Mouse (Mus musculus) thymus, adult 2 months (tissue): ENCODE measurements around the gene Rnf212b. TPM values are rescaled to one million over a fixed set of nuclear protein-coding genes. Genes with fewer than 3 reads are reported as not detected.
A peak's percentile ranks its signal among the peaks of the same experiment; 100 is the strongest.

ENCODE experiments used
- DNase-seq: peaks from one replicate; pipeline ENCODE4 v3.0.0; 2021
- H3K27ac ChIP-seq: fragments of 200-500 bp; 2 replicates; pipeline ENCODE4 v1.5.1; 2012; ENCODE audit warnings: low read length, control low read depth; ENCODE audit not compliant: control insufficient read depth, insufficient read depth
- H3K27me3 ChIP-seq: fragments of 200-500 bp; 2 replicates; pipeline ENCODE4 v1.6.1; 2012; ENCODE audit warnings: mild to moderate bottlenecking, low read length, moderate library complexity, mixed read lengths; ENCODE audit not compliant: control insufficient read depth, insufficient read depth
- H3K36me3 ChIP-seq: fragments of 200-500 bp; 2 replicates; pipeline ENCODE4 v1.6.1; 2012; ENCODE audit warnings: mild to moderate bottlenecking, low read length, moderate library complexity; ENCODE audit not compliant: control insufficient read depth, insufficient read depth
- H3K4me1 ChIP-seq: fragments of 200-500 bp; replicated peaks from 2 replicates; pipeline ENCODE4 v1.6.1; 2012; ENCODE audit warnings: low read length; ENCODE audit not compliant: control insufficient read depth, insufficient read depth
- H3K4me3 ChIP-seq: fragments of 200-500 bp; 2 replicates; pipeline ENCODE4 v1.5.1; 2012; ENCODE audit warnings: mild to moderate bottlenecking, low read length, control low read depth, moderate library complexity; ENCODE audit not compliant: control insufficient read depth, insufficient read depth
- CTCF ChIP-seq: fragments of 200-500 bp; IDR thresholded peaks from 2 replicates; pipeline ENCODE4 v1.5.1; 2012; ENCODE audit warnings: mild to moderate bottlenecking, control low read depth, low read length, moderate library complexity, borderline replicate concordance; ENCODE audit not compliant: control insufficient read depth, poor library complexity, insufficient read depth; ENCODE audit errors: extremely low read depth
- POLR2A ChIP-seq: fragments of 200-500 bp; IDR thresholded peaks from 2 replicates; pipeline ENCODE4 v1.6.1; 2012; ENCODE audit warnings: mild to moderate bottlenecking, low read length, control low read depth, moderate library complexity; ENCODE audit not compliant: control insufficient read depth, poor library complexity, insufficient read depth; ENCODE audit errors: extremely low read depth
- WGBS: fragments of 180-500 bp; shearing (Covaris S2); methylation state at CpG from one replicate; pipeline ENCODE4 v1.1.7; 2018; 5-methylcytosine and 5-hydroxymethylcytosine counted together
- polyA plus RNA-seq: library from polyadenylated mRNA; depleted of rRNA; stranded (reverse); fragments of >200 nt; gene quantifications from 2 replicates; pipeline ENCODE4 v1.2.3, GENCODE M21; 2012

Rnf212b gene
- polyA plus RNA-seq, 1 experiment, result 0.15 TPM

- TF ChIP-seq POLR2A (no peak), CTCF (no peak)
- 0 out of 2 replicates have a peak, but pooled peaks cover 9% of the 10 kb centered on the region for H3K4me1 ChIP-seq
- H3K27ac ChIP-seq, result no peak overlapping the region
- H3K27me3 ChIP-seq, result no peaks in the 10 kb centered on the region
- no peaks in the 10 kb centered on the region for H3K36me3 ChIP-seq
- H3K4me3 ChIP-seq, result no peak overlapping the region
- DNase-seq, result no peak
- WGBS, result 52% methylated on average over 3 of the region's 3 CpGs
Measured at GRCm38 (mm10) chr14:54866268-54866667, 52.3 kb downstream of the Rnf212b start.

- H3K27ac ChIP-seq, result no peak overlapping the region
- 76% methylated on average over 5 of the region's 5 CpGs for WGBS
- peak; percentile 38 for DNase-seq
- 0 out of 2 replicates have a peak, but pooled peaks cover 9% of the 10 kb centered on the region for H3K4me1 ChIP-seq
- TF ChIP-seq POLR2A (no peak), CTCF (peak; percentile 69; the same call in 1 of the 2 replicates)
- no peaks in the 10 kb centered on the region for H3K36me3 ChIP-seq
- H3K4me3 ChIP-seq, result no peak overlapping the region
- no peaks in the 10 kb centered on the region for H3K27me3 ChIP-seq
Measured at GRCm38 (mm10) chr14:54866936-54867335, 53.0 kb downstream of the Rnf212b start.

GRCm38 (mm10) chr14:54868026-54868425 lies 54.1 kb downstream of the Rnf212b start:
- Histone ChIP-seq H3K27ac (no peak overlapping the region), H3K36me3 (no peaks in the 10 kb centered on the region), H3K4me1 (0 out of 2 replicates have a peak, but pooled peaks cover 9% of the 10 kb centered on the region), H3K27me3 (no peaks in the 10 kb centered on the region), H3K4me3 (no peak overlapping the region)
- TF ChIP-seq POLR2A (no peak), CTCF (no peak)
- 73% methylated on average over 4 of the region's 4 CpGs for WGBS
- DNase-seq, result no peak

- no peak for TF ChIP-seq CTCF
- H3K27me3 ChIP-seq, result no peaks in the 10 kb centered on the region; the same call in 1 of the 2 replicates
- H3K4me3 ChIP-seq, result no peak within 1 kb of the TSS
- H3K36me3 ChIP-seq, result no peaks in the 10 kb centered on the region
- H3K4me1 ChIP-seq, result peaks cover 5% of the 10 kb centered on the region
- H3K27ac ChIP-seq, result no peak within 1 kb of the TSS
- no peak for DNase-seq
- WGBS, result 94% methylated on average over 5 of the region's 5 CpGs
Measured at GRCm38 (mm10) chr14:54870861-54871260, 56.9 kb downstream of the Rnf212b start, which contains the start of gene Homez. Homez (minus strand) TSS chr14:54870961.

GRCm38 (mm10) chr14:54874165-54874564 lies 60.2 kb downstream of the Rnf212b start:
- Histone ChIP-seq H3K4me1 (peaks cover 8% of the 10 kb centered on the region), H3K4me3 (no peak overlapping the region), H3K27me3 (no peaks in the 10 kb centered on the region; the same call in 1 of the 2 replicates), H3K36me3 (no peaks in the 10 kb centered on the region), H3K27ac (no peak overlapping the region)
- WGBS, result 97% methylated on average over 3 of the region's 3 CpGs
- TF ChIP-seq POLR2A, result no peak
- TF ChIP-seq CTCF, result no peak
- DNase-seq, result no peak

GRCm38 (mm10) chr14:54875844-54876538 lies 62.0 kb downstream of the Rnf212b start:
- no peak for TF ChIP-seq POLR2A
- no peak for TF ChIP-seq CTCF
- 8% methylated on average over 36 of the region's 36 CpGs for WGBS
- H3K27ac ChIP-seq, result no peak overlapping the region
- no peak for DNase-seq
- peak overlapping the region; percentile 56 for H3K4me3 ChIP-seq
- no peaks in the 10 kb centered on the region for H3K36me3 ChIP-seq
- H3K27me3 ChIP-seq, result no peaks in the 10 kb centered on the region; the same call in 1 of the 2 replicates
- peaks cover 8% of the 10 kb centered on the region for H3K4me1 ChIP-seq
